Mouse (Mus musculus): ENCODE measurements around the gene Esrrg. TPM values are rescaled to one million over a fixed set of nuclear protein-coding genes. Genes with fewer than 3 reads are reported as not detected.

Gene Esrrg
- polyA plus RNA-seq, 1 experiment = not detected

GRCm38 (mm10) chr1:187694865-187695264 lies 86.3 kb downstream of the Esrrg start:
- no peaks in the 10 kb centered on the region for H3K4me1 ChIP-seq
- no peaks in the 10 kb centered on the region for H3K27me3 ChIP-seq (replicated peaks)
- no peaks in the 10 kb centered on the region for H3K36me3 ChIP-seq (replicated peaks; ENCODE audit: low read length)
- TF ChIP-seq GATA1 (IDR thresholded peaks at IDR 0.05; ENCODE audit: borderline replicate concordance, low read length) = no peak
- no peak for TF ChIP-seq FLI1 (IDR thresholded peaks at IDR 0.05; ENCODE audit: low read length)
- peaks cover 60% of the 10 kb centered on the region for H3K9me3 ChIP-seq
- H3K4me3 ChIP-seq (replicated peaks) = no peak overlapping the region

- Histone ChIP-seq H3K27me3 (replicated peaks) (no peaks in the 10 kb centered on the region), H3K9me3 (peaks cover 69% of the 10 kb centered on the region), H3K36me3 (replicated peaks; ENCODE audit: low read length) (no peaks in the 10 kb centered on the region), H3K4me1 (no peaks in the 10 kb centered on the region), H3K4me3 (replicated peaks) (no peak overlapping the region)
- TF ChIP-seq GATA1 (IDR thresholded peaks at IDR 0.05; ENCODE audit: borderline replicate concordance, low read length) = no peak
- TF ChIP-seq FLI1 (IDR thresholded peaks at IDR 0.05; ENCODE audit: low read length) = no peak
These were observed 89.6 kb downstream of the Esrrg start for GRCm38 (mm10) chr1:187698201-187698600.

GRCm38 (mm10) chr1:187700963-187701362 lies 92.4 kb downstream of the Esrrg start:
- H3K36me3 ChIP-seq (replicated peaks; ENCODE audit: low read length) = no peaks in the 10 kb centered on the region
- H3K9me3 ChIP-seq = peaks cover 74% of the 10 kb centered on the region
- H3K4me3 ChIP-seq (replicated peaks) = no peak overlapping the region
- no peaks in the 10 kb centered on the region for H3K27me3 ChIP-seq (replicated peaks)
- H3K4me1 ChIP-seq = no peaks in the 10 kb centered on the region
- TF ChIP-seq FLI1 (IDR thresholded peaks at IDR 0.05; ENCODE audit: low read length) (no peak), GATA1 (IDR thresholded peaks at IDR 0.05; ENCODE audit: borderline replicate concordance, low read length) (no peak)

GRCm38 (mm10) chr1:187704921-187705320 lies 96.3 kb downstream of the Esrrg start:
- TF ChIP-seq FLI1 (IDR thresholded peaks at IDR 0.05; ENCODE audit: low read length) (no peak), GATA1 (IDR thresholded peaks at IDR 0.05; ENCODE audit: borderline replicate concordance, low read length) (no peak)
- H3K36me3 ChIP-seq (replicated peaks; ENCODE audit: low read length) = no peaks in the 10 kb centered on the region
- peaks cover 64% of the 10 kb centered on the region for H3K9me3 ChIP-seq
- no peaks in the 10 kb centered on the region for H3K4me1 ChIP-seq
- no peak overlapping the region for H3K4me3 ChIP-seq (replicated peaks)
- H3K27me3 ChIP-seq (replicated peaks) = no peaks in the 10 kb centered on the region

- Histone ChIP-seq H3K4me3 (replicated peaks) (no peak overlapping the region), H3K36me3 (replicated peaks; ENCODE audit: low read length) (no peaks in the 10 kb centered on the region), H3K9me3 (peaks cover 65% of the 10 kb centered on the region)
These were observed 96.8 kb downstream of the Esrrg start for GRCm38 (mm10) chr1:187705348-187705747.

GRCm38 (mm10) chr1:187706046-187706445 lies 97.5 kb downstream of the Esrrg start:
- TF ChIP-seq FLI1 (IDR thresholded peaks at IDR 0.05; ENCODE audit: low read length) = no peak
- no peak for TF ChIP-seq GATA1 (IDR thresholded peaks at IDR 0.05; ENCODE audit: borderline replicate concordance, low read length)
- H3K9me3 ChIP-seq = peaks cover 66% of the 10 kb centered on the region

More at GRCm38 (mm10) chr1:187705348-187705747, 96.8 kb downstream of the Esrrg start:
- TF ChIP-seq GATA1 (IDR thresholded peaks at IDR 0.05; ENCODE audit: borderline replicate concordance, low read length) = no peak
- no peak for TF ChIP-seq FLI1 (IDR thresholded peaks at IDR 0.05; ENCODE audit: low read length)
- Histone ChIP-seq H3K27me3 (replicated peaks) (no peaks in the 10 kb centered on the region), H3K4me1 (no peaks in the 10 kb centered on the region)

GRCm38 (mm10) chr1:187707176-187707575 lies 98.6 kb downstream of the Esrrg start:
- H3K27me3 ChIP-seq (replicated peaks) = no peaks in the 10 kb centered on the region
- peaks cover 61% of the 10 kb centered on the region for H3K9me3 ChIP-seq
- H3K4me1 ChIP-seq = no peaks in the 10 kb centered on the region
- no peaks in the 10 kb centered on the region for H3K36me3 ChIP-seq (replicated peaks; ENCODE audit: low read length)
- TF ChIP-seq GATA1 (IDR thresholded peaks at IDR 0.05; ENCODE audit: borderline replicate concordance, low read length) (no peak), FLI1 (IDR thresholded peaks at IDR 0.05; ENCODE audit: low read length) (no peak)
- H3K4me3 ChIP-seq (replicated peaks) = no peak overlapping the region

More at GRCm38 (mm10) chr1:187706046-187706445, 97.5 kb downstream of the Esrrg start:
- no peaks in the 10 kb centered on the region for H3K36me3 ChIP-seq (replicated peaks; ENCODE audit: low read length)
- no peaks in the 10 kb centered on the region for H3K27me3 ChIP-seq (replicated peaks)
- H3K4me3 ChIP-seq (replicated peaks) = no peak overlapping the region
- H3K4me1 ChIP-seq = no peaks in the 10 kb centered on the region

GRCm38 (mm10) chr1:187710434-187710948 lies 101.9 kb downstream of the Esrrg start:
- H3K27me3 ChIP-seq (replicated peaks) = no peaks in the 10 kb centered on the region
- H3K36me3 ChIP-seq (replicated peaks; ENCODE audit: low read length) = no peaks in the 10 kb centered on the region
- H3K4me3 ChIP-seq (replicated peaks) = no peak overlapping the region
- no peaks in the 10 kb centered on the region for H3K4me1 ChIP-seq
- TF ChIP-seq GATA1 (IDR thresholded peaks at IDR 0.05; ENCODE audit: borderline replicate concordance, low read length) (no peak), FLI1 (IDR thresholded peaks at IDR 0.05; ENCODE audit: low read length) (no peak)
- peaks cover 53% of the 10 kb centered on the region for H3K9me3 ChIP-seq

GRCm38 (mm10) chr1:187721035-187721434 lies 112.4 kb downstream of the Esrrg start:
- H3K4me1 ChIP-seq = no peaks in the 10 kb centered on the region
- no peaks in the 10 kb centered on the region for H3K27me3 ChIP-seq (replicated peaks)
- TF ChIP-seq FLI1 (IDR thresholded peaks at IDR 0.05; ENCODE audit: low read length) = no peak
- TF ChIP-seq GATA1 (IDR thresholded peaks at IDR 0.05; ENCODE audit: borderline replicate concordance, low read length) = no peak
- H3K9me3 ChIP-seq = peaks cover 51% of the 10 kb centered on the region
- no peaks in the 10 kb centered on the region for H3K36me3 ChIP-seq (replicated peaks; ENCODE audit: low read length)
- no peak overlapping the region for H3K4me3 ChIP-seq (replicated peaks)

- Histone ChIP-seq H3K36me3 (replicated peaks; ENCODE audit: low read length) (no peaks in the 10 kb centered on the region), H3K4me1 (no peaks in the 10 kb centered on the region), H3K4me3 (replicated peaks) (no peak overlapping the region), H3K9me3 (peaks cover 46% of the 10 kb centered on the region), H3K27me3 (replicated peaks) (no peaks in the 10 kb centered on the region)
- TF ChIP-seq GATA1 (IDR thresholded peaks at IDR 0.05; ENCODE audit: borderline replicate concordance, low read length) (no peak), FLI1 (IDR thresholded peaks at IDR 0.05; ENCODE audit: low read length) (no peak)
These were observed 113.4 kb downstream of the Esrrg start for GRCm38 (mm10) chr1:187722016-187722415.

Data from megakaryocyte, embryonic 14.5 days (primary cell).